Mouse (Mus musculus) neutrophil, adult 83 days (primary cell): ENCODE data around the gene Angptl3. TPM values are rescaled to one million over a fixed set of nuclear protein-coding genes. Genes with fewer than 3 reads are reported as not detected.

Experiments used
- total RNA-seq, 2 experiments: library from RNA; stranded (reverse); gene quantifications; one replicate each; pipeline ENCODE4 v1.2.4; 2023

Angptl3 gene
- under 1 TPM in 1 of 2 experiments, not detected in 1; 0.64 TPM for total RNA-seq

GRCm38 (mm10) chr4:99030686-99031085 is at the start of gene Angptl3:
TSS of gene Angptl3 (plus strand) at chr4:99030954.

Other genes with a start within 250 kb of the Angptl3 start
- under 1 TPM; 0.13 to 0.55 TPM for gene Kank4, start 213.4 kb upstream of the Angptl3 start, total RNA-seq
- not detected for gene I0C0044D17Rik, start 207.1 kb upstream of the Angptl3 start, total RNA-seq
- 10 to 100 TPM; 65.1 to 66.5 TPM for gene Usp1, start 107.1 kb upstream of the Angptl3 start, total RNA-seq
- gene Dock7, start 90.0 kb downstream of the Angptl3 start, total RNA-seq, result 10 to 100 TPM in 1 of 2 experiments, 1 to 10 TPM in 1; 7.8 to 12.0 TPM
- 10 to 100 TPM; 10.7 to 11.4 TPM for gene Atg4c, start 163.0 kb downstream of the Angptl3 start, total RNA-seq